18 mouse cellular contexts compared by ENCODE assay signal in the genomic region with DNA sequence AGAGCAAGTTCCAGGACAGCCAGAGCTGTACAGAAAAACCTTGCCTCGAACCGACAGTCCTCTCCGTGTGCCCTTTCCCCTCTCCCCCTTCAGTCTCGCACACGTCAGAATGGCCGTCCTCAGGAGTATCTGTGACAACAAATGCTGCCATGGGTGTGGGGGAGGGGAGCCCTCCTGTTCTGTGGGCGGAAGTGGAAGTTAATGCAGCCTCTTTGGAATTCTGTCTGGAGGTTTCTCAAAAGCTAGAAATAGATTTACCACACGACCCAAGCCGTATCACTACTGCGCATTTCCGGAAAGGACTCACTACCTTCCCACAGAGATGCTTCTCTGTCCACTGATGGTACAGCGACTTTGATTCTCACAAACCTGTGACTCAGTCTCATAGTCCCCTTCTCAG.
DNase-seq lines count a peak whose midpoint lies in the region; ATAC-seq and TF ChIP-seq lines count a peak whose summit lies in the region.
"Had no signal": no experiment of that assay in that cellular context is flagged by ENCODE, and none has a peak within 500 bp of the region (broad histone marks: within the 10 kb centered on the region; RNA-seq: fewer than 3 reads in every experiment).

No protein-coding gene starts in this region.

- H3K4me3 ChIP-seq in kidney, postnatal 0 days (replicated peaks; ENCODE audit: low read depth, low read length), result no peak overlapping the region
- H3K4me3 ChIP-seq: embryonic facial prominence, embryonic 15.5 days; erythroblast, embryonic 14.5 days; forebrain, embryonic 10.5 days; forebrain, embryonic 15.5 days; heart, embryonic 13.5 days; hindbrain, embryonic 13.5 days had no signal

- TF ChIP-seq CTCF in kidney, postnatal 0 days (IDR thresholded peaks at IDR 0.05; ENCODE audit: low read depth), result no peak

- H3K36me3 ChIP-seq in kidney, postnatal 0 days (ENCODE audit: insufficient read depth, low read length), result no peaks in the 10 kb centered on the region
- H3K36me3 ChIP-seq: embryonic facial prominence, embryonic 15.5 days; forebrain, embryonic 10.5 days; heart, embryonic 13.5 days had no signal

- no peaks in the 10 kb centered on the region for H3K4me1 ChIP-seq in kidney, postnatal 0 days (replicated peaks; ENCODE audit: insufficient read depth, low read length)
- H3K4me1 ChIP-seq: embryonic facial prominence, embryonic 15.5 days; forebrain, embryonic 10.5 days; forebrain, embryonic 15.5 days; hindbrain, embryonic 13.5 days had no signal

- no peak for ATAC-seq in kidney, postnatal 0 days (replicated peaks; ENCODE audit: low FRiP score, low read depth)
- no peak for ATAC-seq in megakaryocyte-erythroid progenitor cell, adult 5-6 weeks (replicated peaks; ENCODE audit: low FRiP score, low TSS enrichment, poor library complexity, severe bottlenecking)
- ATAC-seq: forebrain, embryonic 15.5 days; hindbrain, postnatal 0 days had no signal

- no peaks in the 10 kb centered on the region for H3K27me3 ChIP-seq in kidney, postnatal 0 days (ENCODE audit: insufficient read depth, low read length)
- H3K27me3 ChIP-seq: embryonic facial prominence, embryonic 15.5 days; forebrain, embryonic 15.5 days; heart, embryonic 13.5 days; hindbrain, embryonic 13.5 days had no signal

- 40% methylated on average over 12 of the region's 12 CpGs for WGBS in kidney, postnatal 0 days

- no peaks in the 10 kb centered on the region for H3K9me3 ChIP-seq in kidney, postnatal 0 days (replicated peaks; ENCODE audit: low read length)
- H3K9me3 ChIP-seq: embryonic facial prominence, embryonic 15.5 days; forebrain, embryonic 10.5 days; forebrain, embryonic 15.5 days; heart, embryonic 13.5 days; hindbrain, embryonic 13.5 days had no signal

- no peak overlapping the region for H3K27ac ChIP-seq in kidney, postnatal 0 days
- H3K27ac ChIP-seq: embryonic facial prominence, embryonic 15.5 days; forebrain, embryonic 10.5 days; forebrain, embryonic 15.5 days; heart, embryonic 13.5 days; hindbrain, embryonic 13.5 days; hindbrain, postnatal 0 days had no signal

- peak; percentile 10 for DNase-seq in embryo, embryonic 11 days
- no peak for DNase-seq in embryo, embryonic 9.5 days (ENCODE audit: extremely low spot score)
- peak; percentile 10 for DNase-seq in kidney, postnatal 0 days (ENCODE audit: low spot score)
- DNase-seq in kidney, adult 11 months, result no peak
- peak; percentile 37 for DNase-seq in right cerebral cortex, postnatal 14 days
- no peak for DNase-seq in right cerebral cortex, postnatal 10 days (ENCODE audit: low spot score in 2 of 2)
- DNase-seq: adrenal gland, postnatal 25 days; cerebellum, adult 2 months; cerebellum, postnatal 10 days; gastrocnemius, postnatal 14 days had no signal

- no peak overlapping the region for H3K9ac ChIP-seq in kidney, postnatal 0 days (ENCODE audit: low read depth, low read length)
- H3K9ac ChIP-seq: embryonic facial prominence, embryonic 15.5 days; forebrain, embryonic 15.5 days; heart, embryonic 13.5 days; hindbrain, embryonic 13.5 days had no signal

- no peak overlapping the region for H3K4me2 ChIP-seq in kidney, postnatal 0 days (ENCODE audit: low read length)
- H3K4me2 ChIP-seq: embryonic facial prominence, embryonic 15.5 days; forebrain, embryonic 15.5 days; heart, embryonic 13.5 days; hindbrain, embryonic 13.5 days had no signal

Comparison
In these comparisons a context has a peak if more than half of its experiments do, and no peak if none do; other contexts are left out.
1. DNase-seq: peak in embryo, embryonic 11 days (single experiment), kidney, postnatal 0 days (single experiment) and right cerebral cortex, postnatal 14 days (single experiment); none in embryo, embryonic 9.5 days (single experiment), kidney, adult 11 months (single experiment) and right cerebral cortex, postnatal 10 days (0 of 2).